Mouse (Mus musculus) kidney, adult 2 months (tissue): ENCODE measurements around the gene Tmie.

Source experiments
- CTCF ChIP-seq: fragments of 200-500 bp; conservative IDR thresholded peaks from 2 replicates; pipeline ENCODE4 v1.5.1; 2011; ENCODE audit warnings: low read depth, mild to moderate bottlenecking, control low read depth, low read length, moderate library complexity, mixed read lengths; ENCODE audit not compliant: insufficient read depth, insufficient read length
- POLR2A ChIP-seq: fragments of 200-500 bp; IDR thresholded peaks from one replicate; pipeline ENCODE4 v1.6.1; 2011; ENCODE audit warnings: low read depth, low read length, control low read depth

DNA sequence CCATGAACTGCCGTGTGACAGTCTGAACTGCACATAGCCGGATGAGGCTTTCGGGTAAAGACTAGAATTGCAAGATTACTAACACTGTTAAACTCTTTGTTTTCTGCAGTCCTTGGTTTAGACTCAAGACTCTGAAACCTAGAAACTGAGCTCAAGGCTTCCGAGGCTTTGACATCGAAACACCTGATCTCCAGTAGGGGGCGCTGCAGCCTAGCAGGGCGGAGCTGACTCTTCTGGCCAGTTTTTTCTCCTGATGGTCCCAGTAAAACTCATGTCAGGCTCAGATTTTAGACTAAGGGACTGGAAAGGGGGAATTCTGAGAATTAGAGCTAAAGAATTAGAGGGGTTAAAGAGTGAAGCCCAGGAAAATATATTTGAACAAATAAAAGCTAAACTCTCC, 42.8 kb upstream of the Tmie start:
- TF ChIP-seq CTCF: peak; percentile 89
- no peak for TF ChIP-seq POLR2A
